In genomic region chr6:115676452-115677128, GRCm38 (mm10) we compare ENCODE assay signal across 8 mouse cellular contexts. TPM values are rescaled to one million over a fixed set of nuclear protein-coding genes. Genes with fewer than 3 reads are reported as not detected.
DNase-seq lines count a peak whose midpoint lies in the region; ATAC-seq and TF ChIP-seq lines count a peak whose summit lies in the region.

Raf1 (minus strand) TSS chr6:115676635.

- no peaks in the 10 kb centered on the region for H3K9me3 ChIP-seq in erythroblast, embryonic 14.5 days (ENCODE audit: control insufficient read depth, low read length)
- no peaks in the 10 kb centered on the region for H3K9me3 ChIP-seq in heart, embryonic 12.5 days (replicated peaks)
- no peaks in the 10 kb centered on the region for H3K9me3 ChIP-seq in kidney, postnatal 0 days (replicated peaks; ENCODE audit: low read length)
- no peaks in the 10 kb centered on the region for H3K9me3 ChIP-seq in liver, embryonic 11.5 days (ENCODE audit: control insufficient read depth, low read length)
- no peaks in the 10 kb centered on the region for H3K9me3 ChIP-seq in stomach, embryonic 14.5 days (ENCODE audit: control insufficient read depth, low read depth, low read length)

- no peaks in the 10 kb centered on the region for H3K27me3 ChIP-seq in C2C12 (ENCODE audit: control insufficient read depth, insufficient read depth, insufficient read length)
- H3K27me3 ChIP-seq in erythroblast, embryonic 14.5 days (ENCODE audit: control insufficient read depth): no peaks in the 10 kb centered on the region
- H3K27me3 ChIP-seq in heart, embryonic 12.5 days (replicated peaks): no peaks in the 10 kb centered on the region
- no peaks in the 10 kb centered on the region for H3K27me3 ChIP-seq in kidney, postnatal 0 days (ENCODE audit: insufficient read depth, low read length)
- no peaks in the 10 kb centered on the region for H3K27me3 ChIP-seq in liver, embryonic 11.5 days (replicated peaks; ENCODE audit: control insufficient read depth, insufficient read depth, low read length)
- no peaks in the 10 kb centered on the region for H3K27me3 ChIP-seq in stomach, embryonic 14.5 days (ENCODE audit: control insufficient read depth, insufficient read depth, low read length)

- peaks cover 4% of the 10 kb centered on the region for H3K36me3 ChIP-seq in C2C12 (ENCODE audit: control insufficient read depth, insufficient read depth)
- H3K36me3 ChIP-seq in erythroblast, embryonic 14.5 days (ENCODE audit: control insufficient read depth): peaks cover 2% of the 10 kb centered on the region
- no peaks in the 10 kb centered on the region for H3K36me3 ChIP-seq in heart, embryonic 12.5 days
- H3K36me3 ChIP-seq in kidney, postnatal 0 days (ENCODE audit: insufficient read depth, low read length): no peaks in the 10 kb centered on the region
- no peaks in the 10 kb centered on the region for H3K36me3 ChIP-seq in liver, embryonic 11.5 days (ENCODE audit: control insufficient read depth, insufficient read depth, low read length)
- no peaks in the 10 kb centered on the region for H3K36me3 ChIP-seq in stomach, embryonic 14.5 days (ENCODE audit: control insufficient read depth, insufficient read depth, low read length)

- peak within 1 kb of the TSS; percentile 98 for H3K9ac ChIP-seq in heart, embryonic 12.5 days
- H3K9ac ChIP-seq in kidney, postnatal 0 days (ENCODE audit: low read depth, low read length): peak within 1 kb of the TSS; percentile 100
- H3K9ac ChIP-seq in liver, embryonic 11.5 days (ENCODE audit: low read depth, low read length): peak within 1 kb of the TSS; percentile 94
- H3K9ac ChIP-seq in stomach, embryonic 14.5 days (replicated peaks; ENCODE audit: low read depth, low read length): peak within 1 kb of the TSS; percentile 99

- H3K4me3 ChIP-seq in C2C12 (ENCODE audit: insufficient read depth, poor library complexity, severe bottlenecking): peak within 1 kb of the TSS; percentile 84
- H3K4me3 ChIP-seq in erythroblast, embryonic 14.5 days (replicated peaks): peak within 1 kb of the TSS; percentile 90
- peak within 1 kb of the TSS; percentile 83 for H3K4me3 ChIP-seq in heart, embryonic 12.5 days
- H3K4me3 ChIP-seq in kidney, postnatal 0 days (replicated peaks; ENCODE audit: low read depth, low read length): peak within 1 kb of the TSS; percentile 99
- peak within 1 kb of the TSS; percentile 75 for H3K4me3 ChIP-seq in liver, embryonic 11.5 days (ENCODE audit: low read depth, low read length)
- H3K4me3 ChIP-seq in stomach, embryonic 14.5 days (ENCODE audit: low read depth, low read length): peak within 1 kb of the TSS; percentile 99

- TF ChIP-seq POLR2A in brain, embryonic 14.5 days (IDR thresholded peaks at IDR 0.05; ENCODE audit: borderline replicate concordance, extremely low read depth, insufficient read depth, insufficient read length, poor library complexity, severe bottlenecking): peak; percentile 70

- peaks cover 52% of the 10 kb centered on the region for H3K4me1 ChIP-seq in erythroblast, embryonic 14.5 days (ENCODE audit: control insufficient read depth)
- H3K4me1 ChIP-seq in heart, embryonic 12.5 days (replicated peaks): peaks cover 26% of the 10 kb centered on the region
- peaks cover 9% of the 10 kb centered on the region for H3K4me1 ChIP-seq in kidney, postnatal 0 days (replicated peaks; ENCODE audit: insufficient read depth, low read length)
- peaks cover 19% of the 10 kb centered on the region for H3K4me1 ChIP-seq in liver, embryonic 11.5 days (replicated peaks; ENCODE audit: control insufficient read depth, insufficient read depth, low read length)
- peaks cover 12% of the 10 kb centered on the region for H3K4me1 ChIP-seq in stomach, embryonic 14.5 days (ENCODE audit: control insufficient read depth, insufficient read depth, low read length)

- H3K27ac ChIP-seq in heart, embryonic 12.5 days (ENCODE audit: poor library complexity, severe bottlenecking): peak within 1 kb of the TSS; percentile 97
- peak within 1 kb of the TSS; percentile 99 for H3K27ac ChIP-seq in kidney, postnatal 0 days
- H3K27ac ChIP-seq in liver, embryonic 11.5 days (ENCODE audit: low read depth, low read length): peak within 1 kb of the TSS; percentile 97
- H3K27ac ChIP-seq in stomach, embryonic 14.5 days (ENCODE audit: low read length): peak within 1 kb of the TSS; percentile 98

- H3K79me3 ChIP-seq in C2C12 (ENCODE audit: low read depth): peaks cover 45% of the 10 kb centered on the region

- under 1% methylated on average over 51 of the region's 51 CpGs for WGBS in heart, embryonic 12.5 days
- 1% methylated on average over 50 of the region's 51 CpGs for WGBS in kidney, postnatal 0 days
- WGBS in liver, embryonic 11.5 days: under 1% methylated on average over 51 of the region's 51 CpGs
- under 1% methylated on average over 51 of the region's 51 CpGs for WGBS in stomach, embryonic 14.5 days

- no peak for TF ChIP-seq CTCF in C2C12 (IDR thresholded peaks at IDR 0.05; ENCODE audit: control insufficient read depth, insufficient read depth, insufficient read length)
- TF ChIP-seq CTCF in brain, embryonic 14.5 days (IDR thresholded peaks at IDR 0.05; ENCODE audit: borderline replicate concordance, extremely low read depth, insufficient read depth, insufficient read length): peak; percentile 4; the same call in 1 of the 2 replicates
- no peak for TF ChIP-seq CTCF in kidney, postnatal 0 days (IDR thresholded peaks at IDR 0.05; ENCODE audit: low read depth)

- peak; percentile 98 for ATAC-seq in heart, embryonic 12.5 days (ENCODE audit: insufficient number of reproducible peaks, low FRiP score)
- ATAC-seq in kidney, postnatal 0 days (replicated peaks; ENCODE audit: low FRiP score, low read depth): peak; percentile 98
- ATAC-seq in liver, embryonic 11.5 days (replicated peaks; ENCODE audit: low FRiP score): peak; percentile 99
- ATAC-seq in stomach, embryonic 14.5 days (ENCODE audit: insufficient number of reproducible peaks, insufficient read depth, low FRiP score, low read depth): peak; percentile 99

- H3K4me2 ChIP-seq in heart, embryonic 12.5 days: peak within 1 kb of the TSS; percentile 81
- H3K4me2 ChIP-seq in kidney, postnatal 0 days (ENCODE audit: low read length): peak within 1 kb of the TSS; percentile 90
- H3K4me2 ChIP-seq in liver, embryonic 11.5 days: peak within 1 kb of the TSS; percentile 90
- peak within 1 kb of the TSS; percentile 63 for H3K4me2 ChIP-seq in stomach, embryonic 14.5 days (replicated peaks; ENCODE audit: low read depth, low read length)

- H3ac ChIP-seq in C2C12 (ENCODE audit: control insufficient read depth, insufficient read length, low read depth): peak within 1 kb of the TSS; percentile 100

- DNase-seq in brain, embryonic 14.5 days (ENCODE audit: low read depth): peak; percentile 99
- DNase-seq in kidney, postnatal 0 days (ENCODE audit: low spot score): peak; percentile 98
- peak; percentile 97 for DNase-seq in liver, embryonic 11.5 days (ENCODE audit: low spot score)
- peak; percentile 98 for DNase-seq in naive thymus-derived CD4-positive, alpha-beta T cell, adult 2 months (ENCODE audit: low read depth)

- peaks cover 47% of the 10 kb centered on the region for H3K79me2 ChIP-seq in C2C12 (ENCODE audit: control insufficient read depth, insufficient read depth)

TF ChIP-seq in C2C12, 6 proteins besides CTCF, POLR2A, EP300 and RAD21:
- TF ChIP-seq MAX (IDR thresholded peaks at IDR 0.05) (peak; percentile 88), USF1 (IDR thresholded peaks at IDR 0.05; ENCODE audit: low read depth) (no peak)

RNA-seq across cellular contexts. Expression of gene Raf1, which starts in this region (rescaled TPM):
- polyA plus RNA-seq in C2C12 (2012; fragmentation: generic; extraction: Trizol): 61.8 TPM
- polyA plus RNA-seq in brain, embryonic 14.5 days (2012; rRNA removed): 249 and 289 TPM in 2 replicates
- polyA plus RNA-seq in erythroblast, embryonic 14.5 days (2012): 1.6 and 2.6 TPM in 2 replicates
- 109 TPM in 2 replicates for polyA plus RNA-seq in heart, embryonic 12.5 days (2016; fragmentation: Nextera tagmentation; extraction: Ambion mirVana)
- 67.4 and 68.0 TPM in 2 replicates for polyA plus RNA-seq in kidney, postnatal 0 days (2015; fragmentation: Nextera tagmentation; extraction: Ambion mirVana)
- 70.1 and 70.7 TPM in 2 replicates for polyA plus RNA-seq in liver, embryonic 11.5 days (2014; fragmentation: Nextera tagmentation; extraction: Ambion mirVana)
- 129 and 131 TPM in 2 replicates for polyA plus RNA-seq in stomach, embryonic 14.5 days (2014; fragmentation: Nextera tagmentation; extraction: Ambion mirVana)

Comparison
In these comparisons a context has a peak if more than half of its experiments do, and no peak if none do; other contexts are left out.
1. Peak in every context shown above with its lines: DNase-seq, ATAC-seq, H3K4me3 ChIP-seq and H3K27ac ChIP-seq.
2. RNA of gene Raf1 (polyA plus RNA-seq): 249 to 289 TPM in brain, embryonic 14.5 days, 129 to 131 TPM in stomach, embryonic 14.5 days, 109 TPM in heart, embryonic 12.5 days, 70.1 to 70.7 TPM in liver, embryonic 11.5 days, 67.4 to 68.0 TPM in kidney, postnatal 0 days and 61.8 TPM in C2C12 (single experiment); 1.6 to 2.6 TPM in erythroblast, embryonic 14.5 days; every median in the first group is over 10 times any median in the second.